In the genomic region with DNA sequence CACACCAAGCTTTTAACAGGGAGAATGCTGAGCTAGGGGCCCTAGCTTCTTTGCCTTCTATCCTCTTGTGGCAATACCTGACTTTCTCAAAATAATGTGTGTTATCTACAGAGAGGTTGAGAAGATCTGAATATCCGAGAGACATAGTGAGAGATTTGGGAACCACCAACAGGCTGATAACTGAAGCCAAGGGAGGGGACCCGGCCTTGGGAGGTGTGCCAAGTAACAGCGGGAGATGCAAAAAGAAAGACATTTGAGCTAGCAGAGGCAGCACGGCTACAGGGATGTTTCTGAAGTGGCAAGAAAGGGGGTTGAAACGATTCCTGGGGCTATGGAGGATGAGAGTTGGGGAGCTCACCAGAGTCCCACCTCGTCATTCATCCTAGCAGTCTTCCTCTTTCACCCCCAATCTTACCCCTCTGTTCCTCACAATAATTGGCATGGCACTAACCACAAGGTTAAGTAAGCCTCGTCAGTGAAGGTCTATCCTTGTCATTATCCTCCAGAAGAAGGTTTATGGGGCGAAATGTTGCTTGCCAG, we compare ENCODE assay signal across 8 mouse cellular contexts. TPM values are rescaled to one million over a fixed set of nuclear protein-coding genes. Genes with fewer than 3 reads are reported as not detected.
DNase-seq lines count a peak whose midpoint lies in the region; ATAC-seq lines count a peak whose summit lies in the region.

No protein-coding gene starts in this region.

- H3K4me2 ChIP-seq in limb, embryonic 12.5 days: no peak overlapping the region

- peak; percentile 18 for DNase-seq in layer of hippocampus, adult 11-12 months (ENCODE audit: low spot score)
- no peak for DNase-seq in layer of hippocampus, adult 8-10 months (ENCODE audit: low spot score in 2 of 2)
- peak; percentile 81 for DNase-seq in adrenal gland, postnatal 14 days
- DNase-seq in heart, adult 9 months (ENCODE audit: low spot score in 2 of 2): peak; percentile 28 to 50
- DNase-seq in spleen, postnatal 4 days (ENCODE audit: low spot score in 2 of 2): no peak
- no peak for DNase-seq in thymus, postnatal 25 days

- H3K36me3 ChIP-seq in limb, embryonic 12.5 days: no peaks in the 10 kb centered on the region

- H3K27me3 ChIP-seq in limb, embryonic 12.5 days: no peaks in the 10 kb centered on the region

- H3K4me1 ChIP-seq in limb, embryonic 12.5 days (replicated peaks): peaks cover 38% of the 10 kb centered on the region

- peak overlapping the region; percentile 91 for H3K27ac ChIP-seq in limb, embryonic 12.5 days

- ATAC-seq in limb, embryonic 12.5 days (ENCODE audit: insufficient number of reproducible peaks, insufficient read depth, low FRiP score, low TSS enrichment, low read depth): no peak
- ATAC-seq in megakaryocyte, adult 5-6 weeks (ENCODE audit: poor library complexity, severe bottlenecking): no peak

- no peak overlapping the region for H3K9ac ChIP-seq in limb, embryonic 12.5 days (replicated peaks)

- no peaks in the 10 kb centered on the region for H3K9me3 ChIP-seq in limb, embryonic 12.5 days

- no peak overlapping the region for H3K4me3 ChIP-seq in limb, embryonic 12.5 days (replicated peaks)

- WGBS in limb, embryonic 12.5 days: 35% methylated on average over 8 of the region's 8 CpGs

RNA-seq across cellular contexts. Expression of a gene that starts 3.2 kb away (rescaled TPM):
- total RNA-seq in layer of hippocampus, adult 8-10 months (2022): 10 to 100 TPM; 63.5 to 88.1 (median 77.5) TPM
- total RNA-seq in adrenal gland, postnatal 14 days (2021): 28.8 and 37.7 TPM in 2 replicates
- polyA plus RNA-seq in limb, embryonic 12.5 days (2016; fragmentation: Nextera tagmentation; extraction: Ambion mirVana): 14.2 and 16.4 TPM in 2 replicates
- total RNA-seq in megakaryocyte, adult 5-6 weeks (2015): 20.0 and 20.8 TPM in 2 replicates
- total RNA-seq in megakaryocyte, adult 5-6 weeks (2017): 20.0 and 20.1 TPM in 2 replicates

RNA-seq across cellular contexts. Expression of a gene that starts 16.4 kb away (rescaled TPM):
- 10 to 100 TPM; 54.2 to 66.0 (median 64.6) TPM for total RNA-seq in layer of hippocampus, adult 8-10 months (2022)
- total RNA-seq in adrenal gland, postnatal 14 days (2021): 107 and 145 TPM in 2 replicates
- polyA plus RNA-seq in limb, embryonic 12.5 days (2016; fragmentation: Nextera tagmentation; extraction: Ambion mirVana): 53.0 and 61.5 TPM in 2 replicates
- not detected in 2 replicates for total RNA-seq in megakaryocyte, adult 5-6 weeks (2015)
- total RNA-seq in megakaryocyte, adult 5-6 weeks (2017): not detected in 2 replicates

RNA-seq across cellular contexts. Expression of a gene that starts 24.1 kb away (rescaled TPM):
- 10 to 100 TPM; 59.1 to 76.6 (median 65.5) TPM for total RNA-seq in layer of hippocampus, adult 8-10 months (2022)
- total RNA-seq in adrenal gland, postnatal 14 days (2021): 116 and 120 TPM in 2 replicates
- polyA plus RNA-seq in limb, embryonic 12.5 days (2016; fragmentation: Nextera tagmentation; extraction: Ambion mirVana): 94.1 and 104 TPM in 2 replicates
- total RNA-seq in megakaryocyte, adult 5-6 weeks (2015): 169 and 184 TPM in 2 replicates
- total RNA-seq in megakaryocyte, adult 5-6 weeks (2017): 54.6 and 55.7 TPM in 2 replicates

RNA-seq across cellular contexts. Expression of a gene that starts 30.9 kb away (rescaled TPM):
- 10 to 100 TPM in 3 of 4 experiments, 1 to 10 TPM in 1; 9.0 to 11.6 (median 10.9) TPM for total RNA-seq in layer of hippocampus, adult 8-10 months (2022)
- total RNA-seq in adrenal gland, postnatal 14 days (2021): 3.4 and 3.6 TPM in 2 replicates
- 9.4 and 12.4 TPM in 2 replicates for polyA plus RNA-seq in limb, embryonic 12.5 days (2016; fragmentation: Nextera tagmentation; extraction: Ambion mirVana)
- 0.27 TPM in 1 of 2 replicates, not detected in the other for total RNA-seq in megakaryocyte, adult 5-6 weeks (2015)
- total RNA-seq in megakaryocyte, adult 5-6 weeks (2017): 0.15 TPM in 1 of 2 replicates, not detected in the other

RNA-seq across cellular contexts. Expression of a gene that starts 49.4 kb away (rescaled TPM):
- 1 to 10 TPM in 1 of 4 experiments, under 1 TPM in 3; 0.16 to 1.4 (median 0.52) TPM for total RNA-seq in layer of hippocampus, adult 8-10 months (2022)
- total RNA-seq in adrenal gland, postnatal 14 days (2021): 0.44 and 0.86 TPM in 2 replicates
- 1.0 and 1.6 TPM in 2 replicates for polyA plus RNA-seq in limb, embryonic 12.5 days (2016; fragmentation: Nextera tagmentation; extraction: Ambion mirVana)
- 1.2 and 1.6 TPM in 2 replicates for total RNA-seq in megakaryocyte, adult 5-6 weeks (2015)
- 1.7 TPM in 2 replicates for total RNA-seq in megakaryocyte, adult 5-6 weeks (2017)

Comparison
In these comparisons a context has a peak if more than half of its experiments do, and no peak if none do; other contexts are left out.
1. DNase-seq: peak in layer of hippocampus, adult 11-12 months (single experiment), adrenal gland, postnatal 14 days (single experiment) and heart, adult 9 months (2 of 2); none in layer of hippocampus, adult 8-10 months (0 of 2), spleen, postnatal 4 days (0 of 2) and thymus, postnatal 25 days (single experiment).
2. RNA of a gene that starts 16.4 kb away (total RNA-seq): 107 to 145 TPM in adrenal gland, postnatal 14 days and 54.2 to 66.0 TPM in layer of hippocampus, adult 8-10 months; not detected in megakaryocyte, adult 5-6 weeks; every median in the first group is over 10 times any median in the second.